Mouse (Mus musculus) liver, embryonic 13.5 days (tissue): Measurements from ENCODE around the gene Gm11627. TPM values are rescaled to one million over a fixed set of nuclear protein-coding genes. Genes with fewer than 3 reads are reported as not detected.
"Not testable (repeated sequence)": the region's sequence is repeated elsewhere in the genome, so short reads cannot be mapped to it uniquely, and the experiment has no call there.

Experiments
- ATAC-seq: fragments of 200-750 bp; cut with Nextera tagmentation; 2 replicates; pipeline ENCODE4 v1.8.0; 2017; ENCODE audit warnings: low read depth, mild to moderate bottlenecking, moderate number of reproducible peaks, moderate library complexity
- DNase-seq: peaks from one replicate; pipeline ENCODE4 v3.0.0; 2022
- H3K27ac ChIP-seq: fragments of 300-500 bp; sonication (generic); 2 replicates; pipeline ENCODE4 v1.5.1; 2015; ENCODE audit warnings: moderate library complexity, mild to moderate bottlenecking, inconsistent platforms
- H3K27me3 ChIP-seq: fragments of 300-500 bp; sonication (generic); 2 replicates; pipeline ENCODE4 v1.6.1; 2015; ENCODE audit warnings: mild to moderate bottlenecking, inconsistent platforms
- H3K36me3 ChIP-seq: fragments of 300-500 bp; sonication (generic); 2 replicates; pipeline ENCODE4 v1.6.1; 2015; ENCODE audit warnings: mild to moderate bottlenecking, inconsistent platforms
- H3K4me1 ChIP-seq: fragments of 300-500 bp; sonication (generic); replicated peaks from 2 replicates; pipeline ENCODE4 v1.6.1; 2015; ENCODE audit warnings: inconsistent platforms
- H3K4me2 ChIP-seq: fragments of 300-500 bp; sonication (generic); 2 replicates; pipeline ENCODE4 v1.6.1; 2015; ENCODE audit warnings: inconsistent platforms, mild to moderate bottlenecking, moderate library complexity
- H3K4me3 ChIP-seq: fragments of 300-500 bp; sonication (generic); replicated peaks from 2 replicates; pipeline ENCODE4 v1.5.1; 2015; ENCODE audit warnings: mild to moderate bottlenecking, inconsistent platforms
- H3K9ac ChIP-seq: fragments of 300-500 bp; sonication (generic); 2 replicates; pipeline ENCODE4 v1.6.1; 2015; ENCODE audit warnings: mild to moderate bottlenecking, inconsistent platforms
- H3K9me3 ChIP-seq: fragments of 300-500 bp; sonication (generic); replicated peaks from 2 replicates; pipeline ENCODE4 v1.6.1; 2016; ENCODE audit warnings: inconsistent platforms
- WGBS: fragments of 180-500 bp; shearing (Covaris S2); methylation state at CpG from one replicate; pipeline ENCODE4 v1.1.7; 2015; ENCODE audit not compliant: insufficient replicate concordance; 5-methylcytosine and 5-hydroxymethylcytosine counted together
- polyA plus RNA-seq: library from polyadenylated mRNA; unstranded; fragments of >200 nt; fragmentation: Nextera tagmentation; extraction: Ambion mirVana; gene quantifications from 2 replicates; pipeline ENCODE4 v1.2.1, GENCODE M21; 2015

Gene Gm11627
- polyA plus RNA-seq, 1 experiment from 2014 or later, result 0.68 TPM

- H3K27ac ChIP-seq, result no peak overlapping the region
- H3K9me3 ChIP-seq, result no peaks in the 10 kb centered on the region
- WGBS, result 55% methylated on average over 4 of the region's 4 CpGs
- DNase-seq, result no peak
- ATAC-seq, result no peak
- H3K9ac ChIP-seq, result no peak overlapping the region
- no peak overlapping the region for H3K4me3 ChIP-seq
- peaks cover 79% of the 10 kb centered on the region for H3K27me3 ChIP-seq
- no peaks in the 10 kb centered on the region for H3K36me3 ChIP-seq
- no peak overlapping the region for H3K4me2 ChIP-seq
- H3K4me1 ChIP-seq, result peaks cover 18% of the 10 kb centered on the region
Measured at GRCm38 (mm10) chr11:102608691-102609090, 29.4 kb upstream of the Gm11627 start.

GRCm38 (mm10) chr11:102607686-102608548 lies 28.7 kb upstream of the Gm11627 start:
- DNase-seq (no peak), ATAC-seq (no peak)
- Histone ChIP-seq H3K4me3 (no peak overlapping the region), H3K9me3 (no peaks in the 10 kb centered on the region), H3K27ac (no peak overlapping the region), H3K9ac (no peak overlapping the region), H3K36me3 (no peaks in the 10 kb centered on the region), H3K4me1 (peaks cover 18% of the 10 kb centered on the region), H3K4me2 (no peak overlapping the region), H3K27me3 (peaks cover 87% of the 10 kb centered on the region)
- 44% methylated on average over 10 of the region's 10 CpGs for WGBS

- not testable (repeated sequence) for DNase-seq, H3K9ac ChIP-seq, ATAC-seq, H3K9me3 ChIP-seq, H3K36me3 ChIP-seq, H3K27ac ChIP-seq
- Histone ChIP-seq H3K4me1 (peaks cover 18% of the 10 kb centered on the region), H3K4me2 (peak overlapping the region; percentile 21; the same call in 1 of the 2 replicates), H3K4me3 (peak overlapping the region; percentile 27), H3K27me3 (peaks cover 94% of the 10 kb centered on the region)
- 15% methylated on average over 12 of the region's 12 CpGs for WGBS
Measured at GRCm38 (mm10) chr11:102607201-102607600, 27.9 kb upstream of the Gm11627 start.

- DNase-seq (no peak), ATAC-seq (no peak)
- Histone ChIP-seq H3K4me1 (peaks cover 18% of the 10 kb centered on the region), H3K27ac (no peak overlapping the region), H3K9me3 (no peaks in the 10 kb centered on the region), H3K4me2 (peak overlapping the region; percentile 21; the same call in 1 of the 2 replicates), H3K4me3 (peak overlapping the region; percentile 27), H3K36me3 (no peaks in the 10 kb centered on the region), H3K9ac (no peak overlapping the region), H3K27me3 (peaks cover 99% of the 10 kb centered on the region)
- WGBS, result 10% methylated on average over 12 of the region's 12 CpGs
Measured at GRCm38 (mm10) chr11:102606751-102607171, 27.5 kb upstream of the Gm11627 start.

- WGBS, result 5% methylated on average over 62 of the region's 62 CpGs
- peak overlapping the region; percentile 59 for H3K4me2 ChIP-seq
- peak overlapping the region; percentile 54 for H3K4me3 ChIP-seq
- no peaks in the 10 kb centered on the region for H3K36me3 ChIP-seq
- H3K27me3 ChIP-seq, result peaks cover 99% of the 10 kb centered on the region
- peaks cover 15% of the 10 kb centered on the region for H3K4me1 ChIP-seq
- DNase-seq (no peak), ATAC-seq (no peak)
- H3K9ac ChIP-seq, result no peak overlapping the region; the same call in 1 of the 2 replicates
- H3K27ac ChIP-seq, result no peak overlapping the region
- no peaks in the 10 kb centered on the region for H3K9me3 ChIP-seq
Measured at GRCm38 (mm10) chr11:102605553-102606416, 26.5 kb upstream of the Gm11627 start.

- Histone ChIP-seq H3K36me3 (no peaks in the 10 kb centered on the region), H3K4me3 (peak overlapping the region; percentile 54), H3K9ac (peak overlapping the region; percentile 33), H3K4me2 (peak overlapping the region; percentile 59), H3K27me3 (peaks cover 94% of the 10 kb centered on the region), H3K9me3 (no peaks in the 10 kb centered on the region), H3K27ac (peak overlapping the region; percentile 27), H3K4me1 (peaks cover 15% of the 10 kb centered on the region)
- no peak for DNase-seq
- 1% methylated on average over 73 of the region's 74 CpGs for WGBS
- no peak for ATAC-seq
Measured at GRCm38 (mm10) chr11:102604777-102605552, 25.7 kb upstream of the Gm11627 start.

- under 1% methylated on average over 21 of the region's 31 CpGs for WGBS
- no peak for DNase-seq
- peak within 1 kb of the TSS; percentile 33 for H3K9ac ChIP-seq
- ATAC-seq, result peak; percentile 60
- H3K4me2 ChIP-seq, result peak within 1 kb of the TSS; percentile 59
- H3K27ac ChIP-seq, result peak within 1 kb of the TSS; percentile 39
- peaks cover 85% of the 10 kb centered on the region for H3K27me3 ChIP-seq
- H3K4me3 ChIP-seq, result peak within 1 kb of the TSS; percentile 54
- H3K9me3 ChIP-seq, result no peaks in the 10 kb centered on the region
- H3K36me3 ChIP-seq, result no peaks in the 10 kb centered on the region
- H3K4me1 ChIP-seq, result peaks cover 15% of the 10 kb centered on the region
Measured at GRCm38 (mm10) chr11:102604010-102604584, 24.8 kb upstream of the Gm11627 start, which contains the start of gene Fzd2. TSS of gene Fzd2 (plus strand) at chr11:102604396.

GRCm38 (mm10) chr11:102603496-102603850 lies 24.2 kb upstream of the Gm11627 start:
- no peak overlapping the region for H3K9ac ChIP-seq
- H3K4me2 ChIP-seq, result peak overlapping the region; percentile 59
- ATAC-seq, result no peak
- WGBS, result 2% methylated on average over 10 of the region's 10 CpGs
- H3K27ac ChIP-seq, result no peak overlapping the region
- H3K4me3 ChIP-seq, result peak overlapping the region; percentile 54
- DNase-seq, result no peak
- peaks cover 15% of the 10 kb centered on the region for H3K4me1 ChIP-seq
- H3K36me3 ChIP-seq, result no peaks in the 10 kb centered on the region
- H3K27me3 ChIP-seq, result peaks cover 79% of the 10 kb centered on the region
- no peaks in the 10 kb centered on the region for H3K9me3 ChIP-seq

- Histone ChIP-seq H3K36me3 (no peaks in the 10 kb centered on the region), H3K27me3 (peaks cover 74% of the 10 kb centered on the region), H3K4me1 (peaks cover 15% of the 10 kb centered on the region), H3K4me3 (peak overlapping the region; percentile 54), H3K9me3 (no peaks in the 10 kb centered on the region), H3K4me2 (peak overlapping the region; percentile 59), H3K9ac (no peak overlapping the region), H3K27ac (peak overlapping the region; percentile 13; the same call in 1 of the 2 replicates)
- ATAC-seq (no peak), DNase-seq (no peak)
- WGBS, result 10% methylated on average over 13 of the region's 13 CpGs
Measured at GRCm38 (mm10) chr11:102602816-102603495, 23.7 kb upstream of the Gm11627 start.

- Histone ChIP-seq H3K27ac (no peak overlapping the region), H3K9ac (no peak overlapping the region), H3K27me3 (peaks cover 53% of the 10 kb centered on the region), H3K9me3 (no peaks in the 10 kb centered on the region), H3K4me1 (peaks cover 8% of the 10 kb centered on the region), H3K4me3 (no peak overlapping the region), H3K4me2 (no peak overlapping the region), H3K36me3 (no peaks in the 10 kb centered on the region)
- no peak for ATAC-seq
- 56% methylated on average over 3 of the region's 3 CpGs for WGBS
- DNase-seq, result no peak
Measured at GRCm38 (mm10) chr11:102599912-102600311, 20.7 kb upstream of the Gm11627 start.
